Mouse (Mus musculus) olfactory bulb, adult 2 months (tissue): ENCODE data around the gene Olfr187. TPM values are rescaled to one million over a fixed set of nuclear protein-coding genes. Genes with fewer than 3 reads are reported as not detected.
"Not testable (repeated sequence)": the region's sequence is repeated elsewhere in the genome, so short reads cannot be mapped to it uniquely, and the experiment has no call there.

Experiments
- H3K27ac ChIP-seq: fragments of 200-500 bp; 2 replicates; pipeline ENCODE4 v1.5.1; 2012; ENCODE audit warnings: low read depth, low read length; ENCODE audit not compliant: insufficient read depth
- H3K4me1 ChIP-seq: fragments of 200-500 bp; 2 replicates; pipeline ENCODE4 v1.6.1; 2012; ENCODE audit warnings: low read length; ENCODE audit not compliant: control insufficient read depth, insufficient read depth
- H3K4me3 ChIP-seq: fragments of 200-500 bp; 2 replicates; pipeline ENCODE4 v1.5.1; 2012; ENCODE audit warnings: mild to moderate bottlenecking, low read depth, low read length, moderate library complexity; ENCODE audit not compliant: insufficient read depth
- CTCF ChIP-seq: fragments of 200-500 bp; IDR thresholded peaks from 2 replicates; pipeline ENCODE4 v1.5.1; 2012; ENCODE audit warnings: low read depth, mild to moderate bottlenecking, low read length, moderate library complexity; ENCODE audit not compliant: insufficient read depth
- POLR2A ChIP-seq: fragments of 200-500 bp; IDR thresholded peaks from 2 replicates; pipeline ENCODE4 v1.6.1; 2012; ENCODE audit warnings: mild to moderate bottlenecking, low read depth, low read length, moderate library complexity; ENCODE audit not compliant: insufficient read depth
- WGBS: fragments of 180-500 bp; shearing (Covaris S2); methylation state at CpG from one replicate; pipeline ENCODE4 v1.1.7; 2018; 5-methylcytosine and 5-hydroxymethylcytosine counted together
- polyA plus RNA-seq: library from polyadenylated mRNA; stranded (reverse); fragments of >200 nt; gene quantifications from 2 replicates; pipeline ENCODE4 v1.2.4, GENCODE M21; 2012; ENCODE audit warnings: low replicate concordance; ENCODE audit not compliant: missing spikeins, insufficient read depth, insufficient read length

The Olfr187 gene
- polyA plus RNA-seq, result not detected in 2 replicates

DNA sequence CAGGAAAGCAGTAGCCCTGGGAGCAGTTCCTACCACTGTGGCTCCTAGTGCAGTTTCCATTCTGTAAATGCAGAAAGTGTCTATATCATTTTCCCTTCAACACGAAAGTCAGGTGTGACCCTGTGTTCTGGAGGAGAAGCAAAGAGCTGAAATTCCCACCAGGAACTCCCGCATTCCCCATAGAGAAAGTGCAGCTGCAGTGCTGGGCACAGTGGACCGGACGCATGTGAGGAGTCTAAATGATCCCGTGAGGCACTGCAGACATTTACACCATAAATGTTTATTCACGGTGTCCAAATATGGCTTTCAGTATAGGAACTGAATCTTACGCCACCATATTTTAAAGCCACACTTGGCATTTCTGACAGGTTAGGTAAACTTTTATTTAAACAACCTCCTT is at the start of gene Olfr187:
Gene Olfr187 (minus strand): TSS at position 58 of the 400 bp plus-strand sequence.
- Histone ChIP-seq H3K4me3 (no peak within 1 kb of the TSS), H3K27ac (no peak within 1 kb of the TSS), H3K4me1 (no peaks in the 10 kb centered on the region)
- TF ChIP-seq POLR2A, result no peak
- TF ChIP-seq CTCF, result no peak
- 91% methylated on average over 7 of the region's 7 CpGs for WGBS

DNA sequence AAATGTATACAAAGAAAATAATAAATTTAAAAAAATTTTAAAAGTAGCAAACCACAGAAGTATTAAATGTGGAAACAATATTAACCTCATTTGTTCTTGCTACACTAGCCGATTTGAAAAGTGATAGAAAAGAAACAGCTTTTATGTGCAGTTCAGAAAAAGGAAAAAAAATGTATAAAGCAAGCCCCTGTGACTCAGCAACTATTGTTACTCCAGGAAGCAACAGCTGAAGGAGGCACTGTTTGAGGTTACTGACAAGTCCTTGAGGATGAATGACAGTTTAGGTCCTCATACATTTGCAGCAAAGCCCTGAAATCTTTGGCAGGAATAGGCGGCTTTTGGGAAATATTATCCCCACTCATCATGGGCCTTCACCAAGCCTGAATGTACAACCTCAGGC is 41.5 kb upstream of the Olfr187 start:
- H3K27ac ChIP-seq, H3K4me1 ChIP-seq, H3K4me3 ChIP-seq: not testable (repeated sequence)
- 93% methylated on average over 2 of the region's 2 CpGs for WGBS

DNA sequence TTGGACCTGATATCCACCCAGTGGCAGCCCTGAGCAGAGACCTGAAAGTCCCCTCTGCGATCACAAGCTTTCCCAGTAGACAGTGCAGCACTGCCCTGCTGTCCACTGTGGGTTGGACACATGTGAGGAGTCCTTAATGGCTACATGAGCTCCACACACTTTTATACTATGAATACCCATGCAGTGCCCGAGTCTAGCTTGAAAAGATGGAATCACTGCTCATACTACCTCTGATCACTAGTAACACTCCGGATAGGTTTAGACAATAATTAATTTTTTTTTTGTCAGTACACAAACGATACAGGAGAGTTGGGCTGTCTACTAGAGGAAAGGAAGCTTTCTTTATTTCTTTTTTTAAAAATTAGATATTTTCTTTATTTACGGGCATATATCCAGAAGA is 38.3 kb upstream of the Olfr187 start, which contains the start of gene Olfr190:
Gene Olfr190 (minus strand): TSS at position 101 of the 400 bp plus-strand sequence.
- Histone ChIP-seq H3K27ac (no peak within 1 kb of the TSS), H3K4me3 (no peak within 1 kb of the TSS), H3K4me1 (no peaks in the 10 kb centered on the region)
- TF ChIP-seq POLR2A (no peak), CTCF (no peak)
- 87% methylated on average over 5 of the region's 5 CpGs for WGBS

DNA sequence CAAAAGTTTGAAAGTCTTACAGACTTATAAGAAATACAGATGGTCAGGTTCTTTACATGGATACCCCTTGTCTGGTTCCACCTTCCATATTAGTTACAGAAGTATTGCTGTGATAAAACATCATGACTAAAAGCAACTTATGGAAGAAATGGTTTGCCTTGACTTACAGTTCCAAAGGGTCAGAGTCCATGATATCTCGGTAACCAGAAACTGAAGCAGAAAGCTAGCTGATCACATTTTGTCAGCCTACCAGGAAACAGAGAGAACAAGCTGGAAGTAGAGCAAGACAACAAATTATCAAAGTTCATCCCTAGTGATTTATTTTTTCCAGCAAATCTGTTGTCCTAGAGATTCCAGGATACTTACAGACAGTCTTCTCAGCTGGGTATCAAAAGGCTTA is 34.0 kb upstream of the Olfr187 start:
- H3K4me3 ChIP-seq, result no peak overlapping the region

DNA sequence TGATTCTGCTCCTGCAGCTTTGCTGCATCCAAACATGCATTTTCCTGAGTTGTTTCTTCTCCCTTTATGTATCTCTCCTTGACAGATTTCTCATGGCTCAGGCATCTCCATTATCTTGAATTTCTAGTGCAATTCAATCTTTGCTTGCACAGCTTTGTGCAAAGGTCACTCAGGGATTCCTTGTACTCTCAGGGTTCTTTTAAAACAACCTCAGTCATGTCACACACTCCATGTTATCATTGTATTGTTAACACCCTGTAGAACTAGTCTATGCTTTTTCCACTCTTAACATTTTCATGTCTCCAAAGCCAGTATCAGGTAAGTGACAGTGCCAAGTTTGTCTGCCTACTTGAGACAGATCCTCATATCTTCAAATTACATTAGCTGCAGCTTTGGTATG is 32.2 kb upstream of the Olfr187 start:
- Histone ChIP-seq H3K4me3 (no peak overlapping the region), H3K4me1 (no peaks in the 10 kb centered on the region), H3K27ac (no peak overlapping the region)
- TF ChIP-seq CTCF (no peak), POLR2A (no peak)

More for the DNA sequence above, 34.0 kb upstream of the Olfr187 start:
- Histone ChIP-seq H3K4me1 (no peaks in the 10 kb centered on the region), H3K27ac (no peak overlapping the region)
- WGBS, result 94% methylated on average over 1 of the region's 1 CpGs
- TF ChIP-seq POLR2A (no peak), CTCF (no peak)

DNA sequence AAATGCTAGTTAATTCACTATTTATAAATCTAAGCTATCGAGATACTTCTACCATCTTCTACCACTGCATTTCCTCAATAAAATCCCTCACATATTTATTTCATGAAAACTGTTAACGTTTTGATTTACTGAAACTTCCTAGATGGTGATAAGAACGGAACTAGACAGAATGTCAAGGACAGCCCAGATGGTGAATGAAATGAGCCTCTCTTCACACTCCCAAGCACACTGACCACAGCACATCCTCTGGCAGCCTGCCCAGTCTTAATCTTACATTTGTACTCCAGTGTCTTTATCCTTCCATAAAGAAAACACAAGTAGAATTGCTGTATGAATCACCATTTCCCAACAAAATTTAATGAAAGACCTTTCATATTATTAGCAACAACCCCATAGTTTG is 22.8 kb upstream of the Olfr187 start:
- WGBS, result 69% methylated on average over 3 of the region's 3 CpGs
- not testable (repeated sequence) for H3K4me3 ChIP-seq, H3K27ac ChIP-seq, H3K4me1 ChIP-seq

DNA sequence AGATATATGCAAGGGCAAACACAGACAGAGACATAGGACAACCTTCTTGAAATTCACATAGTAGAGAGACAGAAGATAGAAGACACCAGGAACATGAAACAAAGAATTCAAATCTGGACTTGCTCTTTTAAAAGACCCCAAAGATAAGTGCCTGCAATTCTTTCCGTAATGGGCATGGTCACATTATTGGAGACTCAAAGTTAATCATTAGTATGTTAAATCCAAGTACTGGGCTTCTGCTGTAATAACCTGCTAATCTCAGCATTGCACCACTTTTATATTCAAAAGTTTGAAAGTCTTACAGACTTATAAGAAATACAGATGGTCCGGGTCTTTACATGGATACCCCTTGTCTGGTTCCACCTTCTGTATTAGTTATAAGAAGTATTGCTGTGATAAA is 9.7 kb upstream of the Olfr187 start:
- not testable (repeated sequence) for H3K27ac ChIP-seq, H3K4me1 ChIP-seq, H3K4me3 ChIP-seq
- WGBS, result 98% methylated on average over 2 of the region's 2 CpGs

DNA sequence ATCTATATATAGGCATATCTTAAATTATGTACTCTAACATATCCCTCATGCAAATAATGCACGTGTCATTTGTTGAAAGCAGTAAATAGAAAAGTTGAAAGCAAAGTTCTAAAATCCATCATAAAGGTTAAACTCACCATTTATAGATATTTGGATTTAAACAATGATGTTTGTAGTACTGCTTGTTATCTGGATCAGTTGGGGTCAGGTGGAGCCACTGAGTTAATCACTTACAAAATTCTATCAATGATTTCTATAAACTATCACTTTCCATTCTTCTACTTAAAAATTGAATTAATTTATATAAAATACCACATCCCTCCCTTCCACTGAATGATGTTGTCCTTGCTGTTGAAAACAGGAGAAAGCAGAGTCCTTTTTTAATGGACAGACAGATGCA is 9.3 kb upstream of the Olfr187 start:
- 80% methylated on average over 1 of the region's 1 CpGs for WGBS
- Histone ChIP-seq H3K4me1 (no peaks in the 10 kb centered on the region), H3K27ac (no peak overlapping the region), H3K4me3 (no peak overlapping the region)
- TF ChIP-seq CTCF (no peak), POLR2A (no peak)

DNA sequence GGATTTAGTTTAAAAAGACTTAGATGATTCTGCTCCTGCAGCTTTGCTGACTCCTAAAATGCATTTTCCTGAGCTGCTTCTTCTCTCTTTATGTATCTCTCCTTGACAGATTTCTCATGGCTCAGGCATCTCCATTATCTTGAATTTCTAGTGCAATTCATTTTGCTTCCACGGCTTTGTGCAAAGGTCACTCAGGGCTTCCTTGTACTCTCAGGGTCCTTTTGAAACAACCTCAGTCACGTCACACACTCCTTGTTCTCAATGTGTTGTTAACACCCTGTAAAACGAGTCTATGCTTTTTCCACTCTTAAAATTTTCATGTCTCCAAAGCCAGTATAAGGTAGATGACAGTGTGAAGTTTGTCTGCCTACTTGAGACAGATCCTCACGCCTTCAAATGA is 8.0 kb upstream of the Olfr187 start:
- Histone ChIP-seq H3K4me3 (no peak overlapping the region), H3K27ac (no peak overlapping the region), H3K4me1 (no peaks in the 10 kb centered on the region)
- WGBS, result 74% methylated on average over 4 of the region's 4 CpGs
- no peak for TF ChIP-seq POLR2A
- no peak for TF ChIP-seq CTCF

DNA sequence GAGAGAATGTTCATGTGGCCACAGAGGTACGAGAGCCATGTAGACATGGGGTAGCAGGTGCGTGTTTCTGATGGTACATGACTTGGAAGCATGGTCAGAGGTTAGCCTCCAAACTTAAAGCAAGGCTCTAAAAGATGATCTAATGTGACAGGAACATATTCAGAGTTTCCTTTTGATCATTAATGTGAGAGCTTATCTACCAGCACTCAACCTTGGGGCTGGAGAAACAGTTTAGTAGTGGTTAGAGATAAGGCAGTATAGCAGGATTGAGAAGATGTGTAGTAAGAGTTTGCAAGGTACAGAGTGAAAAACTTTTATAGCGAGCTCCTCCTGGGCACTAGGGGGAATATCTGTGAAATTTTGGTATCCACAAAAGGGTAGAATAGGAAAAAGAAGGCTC is 6.3 kb upstream of the Olfr187 start:
- Histone ChIP-seq H3K4me1 (no peaks in the 10 kb centered on the region), H3K27ac (no peak overlapping the region), H3K4me3 (no peak overlapping the region)
- TF ChIP-seq POLR2A (no peak), CTCF (no peak)
- 85% methylated on average over 3 of the region's 3 CpGs for whole genome bisulfite sequencing

DNA sequence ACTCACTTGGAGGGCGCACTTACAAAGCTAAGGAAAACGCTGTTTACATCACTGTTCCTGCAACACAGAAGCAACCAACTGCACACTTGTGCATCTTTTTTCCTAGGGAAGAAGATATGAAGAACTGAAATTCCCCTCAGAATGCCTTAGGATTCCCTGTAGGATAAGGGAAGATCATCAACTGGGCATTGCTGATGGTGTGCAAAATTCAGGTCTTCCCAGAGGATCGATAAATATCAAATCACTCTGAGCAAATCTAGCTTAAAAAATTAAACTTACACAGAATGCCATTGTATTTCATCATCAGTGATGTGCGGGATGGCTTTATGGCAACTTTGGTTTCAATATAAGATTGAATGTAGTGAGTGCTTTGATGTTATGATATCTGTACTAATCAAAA is 9.4 kb downstream of the Olfr187 start, which contains the start of gene Olfr186:
Gene Olfr186 (minus strand): TSS at position 101 of the 400 bp plus-strand sequence.
- WGBS, result 96% methylated on average over 4 of the region's 4 CpGs
- H3K4me1 ChIP-seq, result no peaks in the 10 kb centered on the region
- no peak within 1 kb of the TSS for H3K27ac ChIP-seq
- TF ChIP-seq CTCF, result no peak
- TF ChIP-seq POLR2A, result no peak
- H3K4me3 ChIP-seq, result no peak within 1 kb of the TSS
